Mouse (Mus musculus) bone marrow, adult 2 months (tissue): Measurements from ENCODE around the gene Fchsd2.

ENCODE experiments used
- CTCF ChIP-seq: fragments of 200-500 bp; IDR thresholded peaks from 2 replicates; pipeline ENCODE4 v1.5.1; 2011; ENCODE audit warnings: low read length, control low read depth; ENCODE audit not compliant: control insufficient read depth, insufficient read depth
- POLR2A ChIP-seq: fragments of 200-500 bp; IDR thresholded peaks from 2 replicates; pipeline ENCODE4 v1.6.1; 2011; ENCODE audit warnings: low read depth, mild to moderate bottlenecking, control low read depth, low read length, borderline replicate concordance; ENCODE audit not compliant: control insufficient read depth

DNA sequence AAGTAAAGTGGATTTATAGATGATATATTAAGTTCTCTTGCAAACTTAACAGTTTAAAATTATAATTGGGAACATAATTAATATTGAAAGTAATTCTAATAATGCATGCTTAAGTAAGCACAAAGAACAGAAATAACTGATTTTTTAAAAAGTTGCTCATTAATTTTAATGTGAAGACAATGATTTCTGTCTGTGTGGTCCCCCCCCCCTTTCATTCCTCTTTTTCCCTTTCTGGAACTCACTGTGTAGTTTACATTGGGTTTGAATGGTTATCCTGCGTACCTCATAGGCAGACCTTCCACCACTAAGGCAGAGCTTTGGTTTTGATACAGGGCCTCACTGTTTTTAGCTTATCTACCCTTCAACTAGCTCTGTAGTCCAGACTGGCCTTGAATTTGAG is 70.1 kb downstream of the Fchsd2 start:
- TF ChIP-seq CTCF: no peak
- TF ChIP-seq POLR2A: no peak
